ENCODE assay signal across 9 mouse cellular contexts in the genomic region with DNA sequence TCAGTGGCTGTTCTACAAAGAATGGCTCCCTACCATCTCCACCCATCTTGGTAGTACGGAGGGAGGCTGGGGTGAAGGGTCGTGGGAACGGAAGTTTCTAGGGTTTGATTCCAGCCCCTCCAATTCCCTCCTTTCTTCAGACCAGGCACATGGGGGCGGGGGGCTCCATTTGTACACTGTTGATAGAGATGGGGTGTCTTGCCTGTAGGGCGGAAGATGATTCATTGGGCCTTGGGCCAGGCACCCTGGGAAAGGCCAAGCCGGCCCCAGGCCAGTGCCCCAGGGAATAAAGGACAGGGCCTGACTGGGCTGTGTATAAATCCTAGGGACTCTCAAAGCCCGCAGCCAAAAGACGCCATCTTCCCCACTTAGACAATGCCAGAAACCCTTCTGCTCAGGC. TPM values are rescaled to one million over a fixed set of nuclear protein-coding genes. Genes with fewer than 3 reads are reported as not detected.
DNase-seq lines count a peak whose midpoint lies in the region; ATAC-seq and TF ChIP-seq lines count a peak whose summit lies in the region.
"Had no signal": no experiment of that assay in that cellular context is flagged by ENCODE, and none has a peak within 500 bp of the region (broad histone marks: within the 10 kb centered on the region; RNA-seq: fewer than 3 reads in every experiment).

No protein-coding gene starts in this region.

- H3K36me3 ChIP-seq in heart, embryonic 11.5 days (ENCODE audit: control insufficient read depth, insufficient read depth, low read length) = no peaks in the 10 kb centered on the region
- H3K36me3 ChIP-seq in heart, adult 2 months (ENCODE audit: control insufficient read depth, insufficient read depth, low read length) = no peaks in the 10 kb centered on the region
- peaks cover 32% of the 10 kb centered on the region for H3K36me3 ChIP-seq in kidney, embryonic 15.5 days
- H3K36me3 ChIP-seq: midbrain, embryonic 12.5 days had no signal

- no peak overlapping the region; the same call in 1 of the 2 replicates for H3K27ac ChIP-seq in heart, embryonic 11.5 days (ENCODE audit: low read depth, low read length)
- H3K27ac ChIP-seq in heart, adult 2 months = peak overlapping the region; percentile 29
- H3K27ac ChIP-seq in kidney, embryonic 15.5 days = peak overlapping the region; percentile 87
- H3K27ac ChIP-seq: midbrain, embryonic 12.5 days had no signal

- TF ChIP-seq POLR2A in heart, adult 2 months (IDR thresholded peaks at IDR 0.05; ENCODE audit: insufficient read depth, low read depth, low read length) = no peak

- DNase-seq in heart, adult 11 months = peak; percentile 99
- DNase-seq in heart, adult 2 months = peak; percentile 72 to 74
- DNase-seq in lung, postnatal 4 days = peak; percentile 54 to 84
- DNase-seq in frontal cortex, postnatal 14 days (ENCODE audit: low spot score in 2 of 2) = no peak
- DNase-seq in right cerebral cortex, postnatal 4 days = no peak
- DNase-seq in thymus, postnatal 25 days = no peak

- H3K4me2 ChIP-seq in heart, embryonic 11.5 days = no peak overlapping the region
- H3K4me2 ChIP-seq in kidney, embryonic 15.5 days = peak overlapping the region; percentile 29
- H3K4me2 ChIP-seq: midbrain, embryonic 12.5 days had no signal

- no peak overlapping the region for H3K4me3 ChIP-seq in heart, embryonic 11.5 days (ENCODE audit: low read depth, low read length)
- H3K4me3 ChIP-seq in heart, adult 2 months = no peak overlapping the region
- no peak overlapping the region for H3K4me3 ChIP-seq in kidney, embryonic 15.5 days (replicated peaks)
- H3K4me3 ChIP-seq: midbrain, embryonic 12.5 days had no signal

- 0 out of 2 replicates have a peak, but pooled peaks cover 2% of the 10 kb centered on the region for H3K79me2 ChIP-seq in heart, adult 2 months (replicated peaks; ENCODE audit: control insufficient read depth, insufficient read depth, low read length)

- no peak for TF ChIP-seq CTCF in heart, adult 2 months (IDR thresholded peaks at IDR 0.05)

- peaks cover 61% of the 10 kb centered on the region for H3K4me1 ChIP-seq in heart, embryonic 11.5 days (ENCODE audit: control insufficient read depth, insufficient read depth, low read length)
- H3K4me1 ChIP-seq in heart, adult 2 months (ENCODE audit: control insufficient read depth, insufficient read depth, low read length) = peaks cover 19% of the 10 kb centered on the region
- peaks cover 79% of the 10 kb centered on the region for H3K4me1 ChIP-seq in kidney, embryonic 15.5 days

- H3K27me3 ChIP-seq in heart, embryonic 11.5 days (ENCODE audit: control insufficient read depth, insufficient read depth, low read length) = no peaks in the 10 kb centered on the region
- H3K27me3 ChIP-seq in heart, adult 2 months (ENCODE audit: control insufficient read depth, insufficient read depth, low read length) = no peaks in the 10 kb centered on the region
- no peaks in the 10 kb centered on the region for H3K27me3 ChIP-seq in kidney, embryonic 15.5 days
- H3K27me3 ChIP-seq: midbrain, embryonic 12.5 days had no signal

- H3K9me3 ChIP-seq in heart, embryonic 11.5 days (replicated peaks; ENCODE audit: control insufficient read depth, low read length) = no peaks in the 10 kb centered on the region
- no peaks in the 10 kb centered on the region for H3K9me3 ChIP-seq in kidney, embryonic 15.5 days (replicated peaks)
- H3K9me3 ChIP-seq: midbrain, embryonic 12.5 days had no signal

- 84% methylated on average over 7 of the region's 8 CpGs for WGBS in heart, embryonic 11.5 days (ENCODE audit: insufficient replicate concordance)
- WGBS in heart, adult 2 months = 55% methylated on average over 8 of the region's 8 CpGs
- WGBS in kidney, embryonic 15.5 days = 73% methylated on average over 8 of the region's 8 CpGs

- TF ChIP-seq EP300 in heart, adult 2 months (IDR thresholded peaks at IDR 0.05; ENCODE audit: insufficient read depth, low read depth, low read length) = no peak

- intact Hi-C loops in heart, adult 2 months (cut with DNase I) = no loop called here

- no peak for ATAC-seq in heart, embryonic 11.5 days (replicated peaks; ENCODE audit: insufficient number of reproducible peaks, low FRiP score, low TSS enrichment)
- 0 out of 2 replicates have a peak, but pooled peaks have one; percentile 6 for ATAC-seq in kidney, embryonic 15.5 days (replicated peaks; ENCODE audit: low FRiP score)

- H3K9ac ChIP-seq in heart, embryonic 11.5 days (ENCODE audit: low read depth, low read length) = no peak overlapping the region
- H3K9ac ChIP-seq in heart, adult 2 months (ENCODE audit: low read depth, low read length) = 0 out of 2 replicates have a peak overlapping the region, but pooled peaks have one; percentile 6
- H3K9ac ChIP-seq in kidney, embryonic 15.5 days = no peak overlapping the region
- H3K9ac ChIP-seq: midbrain, embryonic 12.5 days had no signal

RNA-seq across cellular contexts. Expression of a gene that starts 23.8 kb away (rescaled TPM):
- 8.5 and 8.8 TPM in 2 replicates for polyA plus RNA-seq in heart, embryonic 11.5 days (2014; fragmentation: Nextera tagmentation; extraction: Ambion mirVana)
- total RNA-seq in heart, adult 2 months (2021) = 10 to 100 TPM; 26.2 to 28.4 TPM
- 23.4 and 28.9 TPM in 2 replicates for polyA plus RNA-seq in heart, adult 2 months (2012; rRNA removed)
- 9.1 and 12.2 TPM in 2 replicates for polyA plus RNA-seq in kidney, embryonic 15.5 days (2015; fragmentation: Nextera tagmentation; extraction: Ambion mirVana)

RNA-seq across cellular contexts. Expression of a gene that starts 44.8 kb away (rescaled TPM):
- polyA plus RNA-seq in heart, embryonic 11.5 days (2014; fragmentation: Nextera tagmentation; extraction: Ambion mirVana) = 2.3 and 3.0 TPM in 2 replicates
- 1 to 10 TPM; 4.6 to 5.5 TPM for total RNA-seq in heart, adult 2 months (2021)
- 6.4 and 7.2 TPM in 2 replicates for polyA plus RNA-seq in heart, adult 2 months (2012; rRNA removed)
- polyA plus RNA-seq in kidney, embryonic 15.5 days (2015; fragmentation: Nextera tagmentation; extraction: Ambion mirVana) = 3.8 and 4.9 TPM in 2 replicates

Comparison
In these comparisons a context has a peak if more than half of its experiments do, and no peak if none do; other contexts are left out.
1. DNase-seq: peak in heart, adult 11 months (single experiment), heart, adult 2 months (2 of 2) and lung, postnatal 4 days (2 of 2); none in frontal cortex, postnatal 14 days (0 of 2), right cerebral cortex, postnatal 4 days (single experiment) and thymus, postnatal 25 days (single experiment).